Mouse (Mus musculus): ENCODE measurements around the gene Aim2.

DNA sequence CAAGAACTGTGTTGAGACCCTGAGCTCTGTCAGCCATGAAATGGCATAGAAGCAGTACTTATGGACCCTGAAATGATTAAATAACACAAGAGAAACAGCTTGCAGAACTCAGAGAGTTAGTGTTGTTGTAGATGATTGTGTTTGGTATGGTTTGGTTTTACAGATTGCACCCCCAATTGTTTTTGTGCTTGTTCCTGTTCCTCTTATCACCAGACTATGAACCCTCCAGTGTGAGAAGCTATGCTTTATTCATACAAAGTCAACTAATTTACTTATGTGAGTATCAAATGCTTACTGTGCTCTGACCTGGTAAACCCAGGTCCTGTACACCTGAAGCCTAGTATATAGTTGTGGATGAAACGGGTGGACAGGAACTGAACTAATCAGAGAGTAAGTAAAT lies 24.1 kb upstream of the Aim2 start:
- no peak for TF ChIP-seq POLR2A (IDR thresholded peaks at IDR 0.05; ENCODE audit: low read depth, low read length)
- no peak for TF ChIP-seq CTCF (IDR thresholded peaks at IDR 0.05; ENCODE audit: extremely low read depth, insufficient read length, insufficient replicate concordance, low read depth, low read length)
